Mouse (Mus musculus): ENCODE results near the gene Cyb5rl. TPM values are rescaled to one million over a fixed set of nuclear protein-coding genes. Genes with fewer than 3 reads are reported as not detected.

The Cyb5rl gene
- polyA plus RNA-seq, 2 experiments, result 5.4 to 10.0 TPM

DNA sequence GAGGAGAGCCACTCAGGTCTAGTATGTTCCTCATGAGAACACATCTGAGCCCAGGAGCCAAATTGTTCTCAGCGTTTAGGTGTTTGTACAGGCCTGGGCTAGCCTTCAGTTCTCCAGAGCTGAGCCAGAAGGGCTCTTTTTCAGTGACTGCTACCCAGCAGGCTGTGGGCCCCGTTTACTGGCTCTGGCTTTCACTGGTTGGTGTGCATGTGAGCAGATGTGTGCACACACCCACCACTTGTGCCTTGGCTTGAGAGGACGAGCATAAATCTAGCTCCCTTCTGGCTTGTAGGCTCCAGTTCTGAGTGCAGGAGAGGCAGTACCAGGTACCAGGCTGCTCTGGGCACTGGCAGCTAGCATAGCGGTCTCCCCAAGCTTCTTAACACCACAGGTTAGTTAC is 28.5 kb upstream of the Cyb5rl start:
- no peak for TF ChIP-seq POLR2A (IDR thresholded peaks at IDR 0.05; ENCODE audit: borderline replicate concordance, extremely low read depth, insufficient read depth, insufficient read length)
- H3K27ac ChIP-seq (replicated peaks; ENCODE audit: low read depth, low read length), result no peak overlapping the region

DNA sequence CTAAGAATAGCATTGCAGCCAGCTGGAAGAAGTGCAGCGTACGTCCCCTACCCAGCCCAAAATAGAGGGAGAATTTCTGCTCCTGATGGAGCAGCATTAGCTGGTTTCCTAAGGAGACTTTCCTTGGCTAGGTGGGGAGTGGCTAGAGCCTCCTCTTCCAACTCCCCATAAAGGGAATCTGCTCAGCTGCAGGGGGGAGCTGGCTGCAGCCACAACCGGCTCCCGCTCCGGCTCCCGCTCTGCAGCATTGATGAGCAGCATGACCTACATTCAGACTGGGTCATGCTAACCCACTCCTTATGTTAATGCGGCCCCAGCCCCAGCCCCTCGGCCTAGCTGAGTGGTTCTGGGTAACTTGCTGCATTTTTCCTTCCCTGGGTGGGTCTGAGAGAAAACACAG is 27.5 kb upstream of the Cyb5rl start:
- 88% methylated on average over 8 of the region's 8 CpGs for WGBS
- ATAC-seq (ENCODE audit: low FRiP score, low read depth) (no peak), DNase-seq (ENCODE audit: low spot score) (no peak)
- no peaks in the 10 kb centered on the region for H3K4me1 ChIP-seq (ENCODE audit: control insufficient read depth, insufficient read depth, low read length)
- H3K36me3 ChIP-seq (ENCODE audit: control insufficient read depth, insufficient read depth, low read length), result peaks cover 90% of the 10 kb centered on the region
- no peaks in the 10 kb centered on the region for H3K27me3 ChIP-seq (ENCODE audit: control insufficient read depth, insufficient read depth, low read length)
- no peak for TF ChIP-seq POLR2A (IDR thresholded peaks at IDR 0.05; ENCODE audit: borderline replicate concordance, extremely low read depth, insufficient read depth, insufficient read length)
- no peak overlapping the region for H3K4me3 ChIP-seq (replicated peaks; ENCODE audit: low read length)
- no peak overlapping the region for H3K9ac ChIP-seq (ENCODE audit: low read depth, low read length, severe bottlenecking)
- no peaks in the 10 kb centered on the region for H3K9me3 ChIP-seq (ENCODE audit: control insufficient read depth, low read length)
- no peak overlapping the region for H3K4me2 ChIP-seq (replicated peaks; ENCODE audit: low read depth, low read length, severe bottlenecking)
- no peak overlapping the region for H3K27ac ChIP-seq (replicated peaks; ENCODE audit: low read depth, low read length)

More for the DNA sequence above, 28.5 kb upstream of the Cyb5rl start:
- H3K9me3 ChIP-seq (ENCODE audit: control insufficient read depth, low read length), result no peaks in the 10 kb centered on the region
- WGBS, result 81% methylated on average over 4 of the region's 4 CpGs
- DNase-seq (ENCODE audit: low spot score) (no peak), ATAC-seq (ENCODE audit: low FRiP score, low read depth) (no peak)
- no peak overlapping the region for H3K4me3 ChIP-seq (replicated peaks; ENCODE audit: low read length)
- no peak overlapping the region for H3K9ac ChIP-seq (ENCODE audit: low read depth, low read length, severe bottlenecking)
- H3K27me3 ChIP-seq (ENCODE audit: control insufficient read depth, insufficient read depth, low read length), result no peaks in the 10 kb centered on the region
- no peaks in the 10 kb centered on the region for H3K4me1 ChIP-seq (ENCODE audit: control insufficient read depth, insufficient read depth, low read length)
- H3K36me3 ChIP-seq (ENCODE audit: control insufficient read depth, insufficient read depth, low read length), result peaks cover 90% of the 10 kb centered on the region
- no peak overlapping the region for H3K4me2 ChIP-seq (replicated peaks; ENCODE audit: low read depth, low read length, severe bottlenecking)

DNA sequence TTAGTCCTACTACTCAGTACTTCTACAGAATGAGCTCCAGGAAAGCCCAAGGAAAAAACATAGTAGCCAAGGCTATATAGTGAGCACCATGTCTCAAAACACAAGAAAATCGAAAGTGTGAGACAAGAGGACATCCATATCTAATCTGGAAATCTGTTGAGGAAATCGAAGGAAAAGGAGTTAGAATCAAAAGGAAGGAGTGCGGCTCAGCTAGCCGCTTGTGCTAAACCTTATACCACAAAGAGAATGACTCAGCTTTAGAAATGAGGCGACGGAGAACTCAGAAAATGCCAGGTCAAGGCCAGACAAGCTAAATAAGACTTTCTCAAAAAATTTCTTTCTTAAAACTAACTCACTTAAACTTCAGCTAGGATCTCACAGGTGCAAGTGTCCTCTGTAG is 24.5 kb upstream of the Cyb5rl start:
- Histone ChIP-seq H3K27ac (replicated peaks; ENCODE audit: low read depth, low read length) (no peak overlapping the region), H3K27me3 (ENCODE audit: control insufficient read depth, insufficient read depth, low read length) (no peaks in the 10 kb centered on the region), H3K9ac (ENCODE audit: low read depth, low read length, severe bottlenecking) (no peak overlapping the region), H3K9me3 (ENCODE audit: control insufficient read depth, low read length) (no peaks in the 10 kb centered on the region), H3K4me2 (replicated peaks; ENCODE audit: low read depth, low read length, severe bottlenecking) (no peak overlapping the region), H3K4me1 (ENCODE audit: control insufficient read depth, insufficient read depth, low read length) (no peaks in the 10 kb centered on the region), H3K36me3 (ENCODE audit: control insufficient read depth, insufficient read depth, low read length) (peaks cover 92% of the 10 kb centered on the region), H3K4me3 (replicated peaks; ENCODE audit: low read length) (no peak overlapping the region)
- TF ChIP-seq POLR2A (IDR thresholded peaks at IDR 0.05; ENCODE audit: borderline replicate concordance, extremely low read depth, insufficient read depth, insufficient read length), result no peak
- no peak for DNase-seq (ENCODE audit: low spot score)
- 93% methylated on average over 6 of the region's 6 CpGs for WGBS
- ATAC-seq (ENCODE audit: low FRiP score, low read depth), result no peak

DNA sequence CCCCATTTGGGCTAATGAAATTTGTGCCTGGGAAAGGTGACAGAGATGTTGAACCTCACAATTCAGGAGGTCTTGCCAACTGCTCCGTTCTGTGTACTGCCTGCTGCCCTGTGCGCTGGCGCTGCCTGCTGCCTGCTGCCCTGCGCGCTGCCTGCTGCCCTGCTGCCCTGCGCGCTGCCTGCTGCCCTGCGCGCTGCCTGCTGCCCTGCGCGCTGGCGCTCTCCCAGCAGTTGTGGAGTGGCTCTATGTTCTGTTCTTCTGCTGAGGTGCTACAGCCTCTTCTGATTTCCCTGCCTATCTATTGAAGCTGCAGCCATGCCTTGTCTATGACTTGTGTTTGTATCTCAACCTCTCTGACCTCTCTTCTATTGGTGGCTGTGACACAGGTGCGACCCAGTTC is 21.6 kb upstream of the Cyb5rl start:
- no peak overlapping the region for H3K27ac ChIP-seq (replicated peaks; ENCODE audit: low read depth, low read length)
- H3K4me2 ChIP-seq (replicated peaks; ENCODE audit: low read depth, low read length, severe bottlenecking), result no peak overlapping the region
- H3K36me3 ChIP-seq (ENCODE audit: control insufficient read depth, insufficient read depth, low read length), result peaks cover 88% of the 10 kb centered on the region
- DNase-seq (ENCODE audit: low spot score), result no peak
- ATAC-seq (ENCODE audit: low FRiP score, low read depth), result no peak
- no peak overlapping the region for H3K9ac ChIP-seq (ENCODE audit: low read depth, low read length, severe bottlenecking)
- H3K4me1 ChIP-seq (ENCODE audit: control insufficient read depth, insufficient read depth, low read length), result no peaks in the 10 kb centered on the region
- no peak overlapping the region for H3K4me3 ChIP-seq (replicated peaks; ENCODE audit: low read length)
- WGBS, result 95% methylated on average over 13 of the region's 13 CpGs
- H3K9me3 ChIP-seq (ENCODE audit: control insufficient read depth, low read length), result no peaks in the 10 kb centered on the region
- no peaks in the 10 kb centered on the region for H3K27me3 ChIP-seq (ENCODE audit: control insufficient read depth, insufficient read depth, low read length)
- no peak for TF ChIP-seq POLR2A (IDR thresholded peaks at IDR 0.05; ENCODE audit: borderline replicate concordance, extremely low read depth, insufficient read depth, insufficient read length)

DNA sequence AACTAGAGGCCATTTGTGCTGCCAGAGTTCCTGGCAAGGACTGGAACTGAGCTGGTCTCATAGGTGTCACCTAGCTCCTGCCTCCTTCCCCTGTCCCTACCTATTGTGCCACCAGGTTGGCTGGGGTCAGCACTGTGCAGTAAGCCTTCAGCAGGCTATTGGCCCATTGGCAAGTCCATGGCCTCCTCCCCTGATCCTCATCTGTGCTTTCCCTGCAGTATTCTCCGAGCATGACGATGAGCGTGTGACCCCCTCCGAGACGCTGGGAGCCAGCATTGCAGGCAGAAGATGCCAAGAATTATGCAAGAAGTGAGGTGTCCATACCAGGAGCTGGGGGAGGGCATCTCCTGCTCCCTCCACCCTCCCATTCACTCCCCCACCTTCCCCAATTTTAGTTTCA is 19.0 kb upstream of the Cyb5rl start:
- DNase-seq (ENCODE audit: low spot score) (no peak), ATAC-seq (ENCODE audit: low FRiP score, low read depth) (no peak)
- 90% methylated on average over 5 of the region's 5 CpGs for WGBS
- no peaks in the 10 kb centered on the region for H3K27me3 ChIP-seq (ENCODE audit: control insufficient read depth, insufficient read depth, low read length)
- no peak for TF ChIP-seq POLR2A (IDR thresholded peaks at IDR 0.05; ENCODE audit: borderline replicate concordance, extremely low read depth, insufficient read depth, insufficient read length)
- no peak overlapping the region for H3K4me2 ChIP-seq (replicated peaks; ENCODE audit: low read depth, low read length, severe bottlenecking)
- no peak overlapping the region for H3K9ac ChIP-seq (ENCODE audit: low read depth, low read length, severe bottlenecking)
- H3K4me1 ChIP-seq (ENCODE audit: control insufficient read depth, insufficient read depth, low read length), result no peaks in the 10 kb centered on the region
- no peak overlapping the region for H3K27ac ChIP-seq (replicated peaks; ENCODE audit: low read depth, low read length)
- H3K36me3 ChIP-seq (ENCODE audit: control insufficient read depth, insufficient read depth, low read length), result peaks cover 68% of the 10 kb centered on the region
- no peaks in the 10 kb centered on the region for H3K9me3 ChIP-seq (ENCODE audit: control insufficient read depth, low read length)
- no peak overlapping the region for H3K4me3 ChIP-seq (replicated peaks; ENCODE audit: low read length)

DNA sequence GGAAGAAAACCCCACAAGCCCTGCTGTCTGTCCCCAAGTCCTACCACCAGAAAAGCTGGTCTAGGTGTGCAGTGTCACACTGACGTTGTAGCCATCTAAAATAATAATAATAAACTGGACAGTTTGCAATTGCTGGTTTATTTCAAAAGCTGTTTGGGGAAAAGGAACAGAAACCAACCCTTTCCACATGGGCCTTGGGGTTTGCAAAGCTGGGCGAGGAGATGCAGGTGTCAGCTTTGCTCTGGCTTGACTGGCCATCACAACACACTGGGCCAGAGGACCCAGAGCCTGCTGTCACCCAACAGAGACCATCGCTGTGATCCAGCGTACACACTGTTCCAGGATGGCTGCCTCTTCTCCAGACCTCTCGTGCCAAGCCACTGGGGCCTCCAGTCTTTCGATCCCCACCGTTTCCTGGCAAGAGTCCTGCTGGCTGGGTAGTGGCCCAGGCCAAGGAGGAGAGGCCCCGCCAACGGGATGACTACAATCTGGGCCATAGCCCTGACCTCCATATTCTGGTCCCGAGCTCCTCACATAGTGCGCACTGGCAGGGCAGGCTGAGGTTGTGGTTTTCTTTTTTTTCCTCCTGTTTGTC is 18.1 kb upstream of the Cyb5rl start:
- DNase-seq (ENCODE audit: low spot score) (no peak), ATAC-seq (ENCODE audit: low FRiP score, low read depth) (no peak)
- H3K4me2 ChIP-seq (replicated peaks; ENCODE audit: low read depth, low read length, severe bottlenecking), result no peak overlapping the region
- 89% methylated on average over 11 of the region's 11 CpGs for WGBS
- no peak overlapping the region for H3K27ac ChIP-seq (replicated peaks; ENCODE audit: low read depth, low read length)
- peaks cover 65% of the 10 kb centered on the region for H3K36me3 ChIP-seq (ENCODE audit: control insufficient read depth, insufficient read depth, low read length)
- H3K27me3 ChIP-seq (ENCODE audit: control insufficient read depth, insufficient read depth, low read length), result no peaks in the 10 kb centered on the region
- H3K9me3 ChIP-seq (ENCODE audit: control insufficient read depth, low read length), result no peaks in the 10 kb centered on the region
- no peaks in the 10 kb centered on the region for H3K4me1 ChIP-seq (ENCODE audit: control insufficient read depth, insufficient read depth, low read length)
- no peak for TF ChIP-seq POLR2A (IDR thresholded peaks at IDR 0.05; ENCODE audit: borderline replicate concordance, extremely low read depth, insufficient read depth, insufficient read length)
- H3K9ac ChIP-seq (ENCODE audit: low read depth, low read length, severe bottlenecking), result no peak overlapping the region
- no peak overlapping the region for H3K4me3 ChIP-seq (replicated peaks; ENCODE audit: low read length)
